Mouse (Mus musculus): Measurements from ENCODE around the gene Vps13a. TPM values are rescaled to one million over a fixed set of nuclear protein-coding genes. Genes with fewer than 3 reads are reported as not detected.

Gene Vps13a
- polyA plus RNA-seq, 1 experiment: 6.1 TPM

GRCm38 (mm10) chr19:16625610-16626395 is 154.9 kb downstream of the Vps13a start:
- Histone ChIP-seq H3K27me3 (ENCODE audit: control insufficient read depth, insufficient read depth, low read length) (no peaks in the 10 kb centered on the region), H3K36me3 (ENCODE audit: control insufficient read depth, insufficient read depth, low read length) (no peaks in the 10 kb centered on the region), H3K4me1 (replicated peaks; ENCODE audit: control insufficient read depth, insufficient read depth, low read length) (peaks cover 2% of the 10 kb centered on the region; the same call in 1 of the 2 replicates), H3K27ac (ENCODE audit: control insufficient read depth, insufficient read depth, low read length) (no peak overlapping the region), H3K4me3 (ENCODE audit: control insufficient read depth, insufficient read depth, low read length) (no peak overlapping the region)
- 83% methylated on average over 14 of the region's 14 CpGs for WGBS
- peak; percentile 3 for DNase-seq
- TF ChIP-seq POLR2A (IDR thresholded peaks at IDR 0.05; ENCODE audit: control insufficient read depth, extremely low read depth, insufficient read depth, low read length, poor library complexity) (no peak), CTCF (IDR thresholded peaks at IDR 0.05; ENCODE audit: borderline replicate concordance, control insufficient read depth, extremely low read depth, insufficient read depth, low read length, poor library complexity) (no peak)

DNA sequence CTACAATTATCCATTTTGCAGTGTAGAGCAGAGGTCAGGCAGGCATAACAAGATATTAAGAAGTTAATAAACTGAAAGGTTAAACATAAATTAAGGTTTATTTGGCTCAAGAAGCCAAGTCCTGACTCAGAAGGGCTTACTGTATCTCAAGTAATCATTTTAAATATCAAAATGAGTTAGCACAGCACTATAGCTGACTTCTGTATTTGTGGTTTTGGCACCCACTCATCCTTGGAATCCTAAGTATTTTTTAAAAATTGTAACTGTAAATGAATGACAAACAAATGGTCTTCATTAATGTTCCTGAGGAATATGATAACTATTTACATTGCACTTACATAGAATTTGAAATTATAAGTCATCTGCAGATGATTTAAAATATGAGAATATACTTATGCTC is 155.7 kb downstream of the Vps13a start:
- H3K36me3 ChIP-seq (ENCODE audit: control insufficient read depth, insufficient read depth, low read length): no peaks in the 10 kb centered on the region

GRCm38 (mm10) chr19:16623154-16623553 is 157.6 kb downstream of the Vps13a start:
- H3K4me1 ChIP-seq (replicated peaks; ENCODE audit: control insufficient read depth, insufficient read depth, low read length): peaks cover 2% of the 10 kb centered on the region; the same call in 1 of the 2 replicates
- DNase-seq: no peak
- no peak for TF ChIP-seq CTCF (IDR thresholded peaks at IDR 0.05; ENCODE audit: borderline replicate concordance, control insufficient read depth, extremely low read depth, insufficient read depth, low read length, poor library complexity)
- no peak for TF ChIP-seq POLR2A (IDR thresholded peaks at IDR 0.05; ENCODE audit: control insufficient read depth, extremely low read depth, insufficient read depth, low read length, poor library complexity)
- no peak overlapping the region for H3K4me3 ChIP-seq (ENCODE audit: control insufficient read depth, insufficient read depth, low read length)
- H3K27me3 ChIP-seq (ENCODE audit: control insufficient read depth, insufficient read depth, low read length): no peaks in the 10 kb centered on the region
- WGBS: 94% methylated on average over 4 of the region's 4 CpGs
- no peaks in the 10 kb centered on the region for H3K36me3 ChIP-seq (ENCODE audit: control insufficient read depth, insufficient read depth, low read length)
- H3K27ac ChIP-seq (ENCODE audit: control insufficient read depth, insufficient read depth, low read length): no peak overlapping the region

More for the DNA sequence above, 155.7 kb downstream of the Vps13a start:
- no peaks in the 10 kb centered on the region for H3K27me3 ChIP-seq (ENCODE audit: control insufficient read depth, insufficient read depth, low read length)
- no peak overlapping the region for H3K4me3 ChIP-seq (ENCODE audit: control insufficient read depth, insufficient read depth, low read length)
- H3K4me1 ChIP-seq (replicated peaks; ENCODE audit: control insufficient read depth, insufficient read depth, low read length): peaks cover 2% of the 10 kb centered on the region; the same call in 1 of the 2 replicates
- TF ChIP-seq CTCF (IDR thresholded peaks at IDR 0.05; ENCODE audit: borderline replicate concordance, control insufficient read depth, extremely low read depth, insufficient read depth, low read length, poor library complexity) (no peak), POLR2A (IDR thresholded peaks at IDR 0.05; ENCODE audit: control insufficient read depth, extremely low read depth, insufficient read depth, low read length, poor library complexity) (no peak)
- DNase-seq: no peak
- H3K27ac ChIP-seq (ENCODE audit: control insufficient read depth, insufficient read depth, low read length): no peak overlapping the region

DNA sequence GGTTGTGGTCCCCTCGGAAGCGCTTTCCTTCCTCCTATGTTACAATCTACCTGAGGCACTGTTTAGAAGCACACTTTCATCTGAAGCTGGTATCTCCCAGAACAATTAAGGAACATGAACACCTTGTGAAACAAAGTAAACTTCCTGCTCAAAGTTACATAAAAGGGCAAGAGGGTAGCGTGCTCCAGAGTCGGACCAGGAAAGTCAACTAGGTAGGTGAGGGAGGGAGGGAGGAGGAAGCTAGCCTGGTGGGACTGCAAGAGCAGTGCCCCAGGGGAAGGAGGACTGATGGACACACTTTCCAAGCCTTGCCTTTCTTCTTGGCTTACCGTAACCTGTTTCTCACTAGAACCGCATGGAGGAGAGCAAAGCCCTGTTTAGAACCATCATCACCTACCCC is 173.1 kb downstream of the Vps13a start:
- WGBS: 91% methylated on average over 6 of the region's 6 CpGs
- no peak for DNase-seq
- H3K4me3 ChIP-seq (ENCODE audit: control insufficient read depth, insufficient read depth, low read length): no peak overlapping the region
- TF ChIP-seq CTCF (IDR thresholded peaks at IDR 0.05; ENCODE audit: borderline replicate concordance, control insufficient read depth, extremely low read depth, insufficient read depth, low read length, poor library complexity) (no peak), POLR2A (IDR thresholded peaks at IDR 0.05; ENCODE audit: control insufficient read depth, extremely low read depth, insufficient read depth, low read length, poor library complexity) (no peak)
- H3K4me1 ChIP-seq (replicated peaks; ENCODE audit: control insufficient read depth, insufficient read depth, low read length): no peaks in the 10 kb centered on the region
- no peaks in the 10 kb centered on the region for H3K36me3 ChIP-seq (ENCODE audit: control insufficient read depth, insufficient read depth, low read length)
- no peak overlapping the region for H3K27ac ChIP-seq (ENCODE audit: control insufficient read depth, insufficient read depth, low read length)
- H3K27me3 ChIP-seq (ENCODE audit: control insufficient read depth, insufficient read depth, low read length): no peaks in the 10 kb centered on the region

DNA sequence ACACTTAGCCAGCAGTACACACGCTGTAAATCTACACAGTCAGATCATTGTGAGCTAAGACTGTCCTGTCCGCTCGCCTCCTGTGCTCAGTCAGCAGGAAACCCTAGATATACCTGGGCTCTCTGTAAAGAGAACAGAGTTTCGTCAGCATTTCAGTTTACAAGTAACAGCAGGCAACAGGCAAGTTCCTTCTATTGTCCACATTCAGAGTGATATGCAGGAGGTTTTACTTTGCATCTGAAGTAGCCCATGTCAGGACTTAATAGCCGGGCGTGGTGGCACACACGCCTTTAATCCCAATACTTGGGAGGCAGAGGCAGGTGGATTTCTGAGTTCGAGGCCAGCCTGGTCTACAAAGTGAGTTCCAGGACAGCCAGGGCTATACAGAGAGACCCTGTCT is 178.7 kb downstream of the Vps13a start:
- no peak overlapping the region for H3K27ac ChIP-seq (ENCODE audit: control insufficient read depth, insufficient read depth, low read length)
- H3K4me3 ChIP-seq (ENCODE audit: control insufficient read depth, insufficient read depth, low read length): no peak overlapping the region
- TF ChIP-seq POLR2A (IDR thresholded peaks at IDR 0.05; ENCODE audit: control insufficient read depth, extremely low read depth, insufficient read depth, low read length, poor library complexity) (no peak), CTCF (IDR thresholded peaks at IDR 0.05; ENCODE audit: borderline replicate concordance, control insufficient read depth, extremely low read depth, insufficient read depth, low read length, poor library complexity) (no peak)
- no peaks in the 10 kb centered on the region for H3K36me3 ChIP-seq (ENCODE audit: control insufficient read depth, insufficient read depth, low read length)
- WGBS: 91% methylated on average over 8 of the region's 8 CpGs
- no peaks in the 10 kb centered on the region for H3K27me3 ChIP-seq (ENCODE audit: control insufficient read depth, insufficient read depth, low read length)
- no peaks in the 10 kb centered on the region for H3K4me1 ChIP-seq (replicated peaks; ENCODE audit: control insufficient read depth, insufficient read depth, low read length)
- no peak for DNase-seq

- peak; percentile 58 for DNase-seq
- Histone ChIP-seq H3K4me1 (replicated peaks; ENCODE audit: control insufficient read depth, insufficient read depth, low read length) (no peaks in the 10 kb centered on the region), H3K36me3 (ENCODE audit: control insufficient read depth, insufficient read depth, low read length) (no peaks in the 10 kb centered on the region), H3K27me3 (ENCODE audit: control insufficient read depth, insufficient read depth, low read length) (no peaks in the 10 kb centered on the region), H3K27ac (ENCODE audit: control insufficient read depth, insufficient read depth, low read length) (no peak overlapping the region), H3K4me3 (ENCODE audit: control insufficient read depth, insufficient read depth, low read length) (no peak overlapping the region)
- TF ChIP-seq CTCF (IDR thresholded peaks at IDR 0.05; ENCODE audit: borderline replicate concordance, control insufficient read depth, extremely low read depth, insufficient read depth, low read length, poor library complexity) (no peak), POLR2A (IDR thresholded peaks at IDR 0.05; ENCODE audit: control insufficient read depth, extremely low read depth, insufficient read depth, low read length, poor library complexity) (no peak)
- WGBS: 23% methylated on average over 9 of the region's 9 CpGs
Observed at GRCm38 (mm10) chr19:16599298-16599970, 181.3 kb downstream of the Vps13a start.
